Mouse (Mus musculus) liver, embryonic 11.5 days (tissue): ENCODE data around the gene Lim2. TPM values are rescaled to one million over a fixed set of nuclear protein-coding genes. Genes with fewer than 3 reads are reported as not detected.

Source experiments
- ATAC-seq: fragments of 200-750 bp; cut with Nextera tagmentation; replicated peaks from 2 replicates; pipeline ENCODE4 v1.8.0; 2017; ENCODE audit warnings: moderate number of reproducible peaks, mild to moderate bottlenecking, moderate TSS enrichment, moderate library complexity; ENCODE audit not compliant: low FRiP score
- DNase-seq: peaks from one replicate; pipeline ENCODE4 v3.0.0-alpha.2; 2017; ENCODE audit warnings: low spot score
- H3K27ac ChIP-seq: fragments of 300-500 bp; sonication (generic); 2 replicates; pipeline ENCODE4 v1.5.1; 2014; ENCODE audit warnings: mild to moderate bottlenecking, low read depth, low read length, control low read depth
- H3K27me3 ChIP-seq: fragments of 300-500 bp; sonication (generic); replicated peaks from 2 replicates; pipeline ENCODE4 v1.6.1; 2014; ENCODE audit warnings: low read length, mixed read lengths; ENCODE audit not compliant: control insufficient read depth, insufficient read depth
- H3K36me3 ChIP-seq: fragments of 300-500 bp; sonication (generic); 2 replicates; pipeline ENCODE4 v1.6.1; 2014; ENCODE audit warnings: mild to moderate bottlenecking, low read length, moderate library complexity, mixed read lengths; ENCODE audit not compliant: control insufficient read depth, insufficient read depth
- H3K4me1 ChIP-seq: fragments of 300-500 bp; sonication (generic); replicated peaks from 2 replicates; pipeline ENCODE4 v1.6.1; 2014; ENCODE audit warnings: low read length, mixed read lengths; ENCODE audit not compliant: control insufficient read depth, insufficient read depth
- H3K4me2 ChIP-seq: fragments of 300-500 bp; sonication (generic); 2 replicates; pipeline ENCODE4 v1.6.1; 2014; ENCODE audit warnings: mild to moderate bottlenecking, control low read depth, moderate library complexity
- H3K4me3 ChIP-seq: fragments of 300-500 bp; sonication (generic); 2 replicates; pipeline ENCODE4 v1.5.1; 2014; ENCODE audit warnings: low read depth, low read length, control low read depth
- H3K9ac ChIP-seq: fragments of 300-500 bp; sonication (generic); 2 replicates; pipeline ENCODE4 v1.6.1; 2014; ENCODE audit warnings: low read depth, low read length, control low read depth
- H3K9me3 ChIP-seq: fragments of 300-500 bp; sonication (generic); 2 replicates; pipeline ENCODE4 v1.6.1; 2016; ENCODE audit warnings: low read length, inconsistent platforms, mixed read lengths; ENCODE audit not compliant: control insufficient read depth
- WGBS: fragments of 180-500 bp; shearing (Covaris S2); extraction: QIAGEN DNeasy Blood & Tissue Kit; methylation state at CpG from one replicate; pipeline ENCODE4 v1.1.7; 2014; 5-methylcytosine and 5-hydroxymethylcytosine counted together
- polyA plus RNA-seq: library from polyadenylated mRNA; unstranded; fragments of >200 nt; fragmentation: Nextera tagmentation; extraction: Ambion mirVana; gene quantifications from 2 replicates; pipeline ENCODE4 v1.2.1, GENCODE M21; 2014

The Lim2 gene
- polyA plus RNA-seq, 1 experiment from 2014 or later, result not detected

- WGBS, result 37% methylated on average over 4 of the region's 4 CpGs
- Histone ChIP-seq H3K4me1 (peaks cover 7% of the 10 kb centered on the region), H3K27me3 (no peaks in the 10 kb centered on the region), H3K36me3 (peaks cover 29% of the 10 kb centered on the region), H3K9ac (no peak overlapping the region), H3K4me3 (no peak overlapping the region), H3K4me2 (no peak overlapping the region), H3K27ac (no peak overlapping the region), H3K9me3 (no peaks in the 10 kb centered on the region)
- DNase-seq (no peak), ATAC-seq (peak; percentile 61)
Observed at GRCm38 (mm10) chr7:43452609-43453008, 25.1 kb downstream of the Lim2 start.

GRCm38 (mm10) chr7:43453599-43454355, 26.3 kb downstream of the Lim2 start:
- 86% methylated on average over 14 of the region's 14 CpGs for WGBS

GRCm38 (mm10) chr7:43454371-43454770, 26.9 kb downstream of the Lim2 start:
- no peak overlapping the region for H3K4me2 ChIP-seq
- H3K4me3 ChIP-seq, result no peak overlapping the region
- peaks cover under 1% of the 10 kb centered on the region for H3K4me1 ChIP-seq
- H3K36me3 ChIP-seq, result peaks cover 32% of the 10 kb centered on the region
- WGBS, result 77% methylated on average over 6 of the region's 6 CpGs
- H3K9ac ChIP-seq, result no peak overlapping the region
- no peaks in the 10 kb centered on the region for H3K27me3 ChIP-seq
- no peaks in the 10 kb centered on the region for H3K9me3 ChIP-seq
- no peak for DNase-seq
- no peak for ATAC-seq
- no peak overlapping the region for H3K27ac ChIP-seq

More at GRCm38 (mm10) chr7:43453599-43454355, 26.3 kb downstream of the Lim2 start:
- DNase-seq (no peak), ATAC-seq (no peak)
- H3K4me1 ChIP-seq, result peaks cover 6% of the 10 kb centered on the region
- no peak overlapping the region for H3K9ac ChIP-seq
- H3K27ac ChIP-seq, result no peak overlapping the region
- H3K4me2 ChIP-seq, result no peak overlapping the region
- no peak overlapping the region for H3K4me3 ChIP-seq
- no peaks in the 10 kb centered on the region for H3K27me3 ChIP-seq
- H3K36me3 ChIP-seq, result peaks cover 32% of the 10 kb centered on the region
- no peaks in the 10 kb centered on the region for H3K9me3 ChIP-seq

- H3K9me3 ChIP-seq, result no peaks in the 10 kb centered on the region
- no peaks in the 10 kb centered on the region for H3K36me3 ChIP-seq
- peaks cover 4% of the 10 kb centered on the region for H3K27me3 ChIP-seq
- peaks cover 3% of the 10 kb centered on the region for H3K4me1 ChIP-seq
- H3K9ac ChIP-seq, result no peak within 1 kb of the TSS
- WGBS, result 63% methylated on average over 4 of the region's 4 CpGs
- no peak within 1 kb of the TSS for H3K4me3 ChIP-seq
- no peak within 1 kb of the TSS for H3K4me2 ChIP-seq
- ATAC-seq (no peak), DNase-seq (no peak)
- H3K27ac ChIP-seq, result no peak within 1 kb of the TSS
Observed at GRCm38 (mm10) chr7:43462851-43463250, 35.4 kb downstream of the Lim2 start, which contains the start of gene Vsig10l. Vsig10l (plus strand) TSS chr7:43463151.

GRCm38 (mm10) chr7:43463976-43464375, 36.5 kb downstream of the Lim2 start:
- H3K27me3 ChIP-seq, result peaks cover 4% of the 10 kb centered on the region
- DNase-seq (no peak), ATAC-seq (no peak)
- no peaks in the 10 kb centered on the region for H3K9me3 ChIP-seq
- no peak overlapping the region for H3K27ac ChIP-seq
- no peak overlapping the region for H3K4me3 ChIP-seq
- 64% methylated on average over 7 of the region's 7 CpGs for WGBS
- H3K9ac ChIP-seq, result no peak overlapping the region
- H3K4me2 ChIP-seq, result no peak overlapping the region
- H3K36me3 ChIP-seq, result no peaks in the 10 kb centered on the region
- peaks cover 3% of the 10 kb centered on the region for H3K4me1 ChIP-seq

GRCm38 (mm10) chr7:43464864-43465343, 37.4 kb downstream of the Lim2 start:
- Histone ChIP-seq H3K9me3 (no peaks in the 10 kb centered on the region), H3K4me2 (peak overlapping the region; percentile 75), H3K4me1 (peaks cover 3% of the 10 kb centered on the region), H3K27ac (no peak overlapping the region), H3K4me3 (peak overlapping the region; percentile 45), H3K9ac (peak overlapping the region; percentile 70), H3K27me3 (peaks cover 4% of the 10 kb centered on the region), H3K36me3 (no peaks in the 10 kb centered on the region)
- DNase-seq, result no peak
- ATAC-seq, result 0 out of 2 replicates have a peak, but pooled peaks have one; percentile 3
- 6% methylated on average over 35 of the region's 35 CpGs for WGBS

GRCm38 (mm10) chr7:43465344-43466098, 38.1 kb downstream of the Lim2 start:
- ATAC-seq, result peak; percentile 88

GRCm38 (mm10) chr7:43466099-43466694, 38.7 kb downstream of the Lim2 start:
- Histone ChIP-seq H3K4me2 (peak overlapping the region; percentile 75), H3K27me3 (peaks cover 4% of the 10 kb centered on the region), H3K9me3 (no peaks in the 10 kb centered on the region), H3K4me3 (peak overlapping the region; percentile 45), H3K4me1 (peaks cover 3% of the 10 kb centered on the region), H3K36me3 (no peaks in the 10 kb centered on the region), H3K27ac (no peak overlapping the region), H3K9ac (peak overlapping the region; percentile 52; the same call in 1 of the 2 replicates)
- WGBS, result under 1% methylated on average over 30 of the region's 33 CpGs
- peak; percentile 83 for DNase-seq
- peak; percentile 65 for ATAC-seq

More at GRCm38 (mm10) chr7:43465344-43466098, 38.1 kb downstream of the Lim2 start:
- peak; percentile 85 for DNase-seq
- Histone ChIP-seq H3K9me3 (no peaks in the 10 kb centered on the region), H3K9ac (peak overlapping the region; percentile 70), H3K4me2 (peak overlapping the region; percentile 75), H3K36me3 (no peaks in the 10 kb centered on the region), H3K4me3 (peak overlapping the region; percentile 45), H3K27me3 (peaks cover 4% of the 10 kb centered on the region), H3K4me1 (peaks cover 3% of the 10 kb centered on the region), H3K27ac (no peak overlapping the region)
- WGBS, result 2% methylated on average over 33 of the region's 33 CpGs
